Mouse (Mus musculus) liver, embryonic 12.5 days (tissue): ENCODE data around the gene Adgrg7. TPM values are rescaled to one million over a fixed set of nuclear protein-coding genes. Genes with fewer than 3 reads are reported as not detected.

Experiments used
- ATAC-seq: fragments of 200-750 bp; cut with Nextera tagmentation; 2 replicates; pipeline ENCODE4 v1.8.0; 2017; ENCODE audit warnings: moderate number of reproducible peaks, mild to moderate bottlenecking, moderate library complexity
- H3K27ac ChIP-seq: fragments of 300-500 bp; sonication (generic); 2 replicates; pipeline ENCODE4 v1.5.1; 2016; ENCODE audit warnings: mild to moderate bottlenecking
- H3K27me3 ChIP-seq: fragments of 300-500 bp; sonication (generic); replicated peaks from 2 replicates; pipeline ENCODE4 v1.6.1; 2016; ENCODE audit warnings: mild to moderate bottlenecking, moderate library complexity
- H3K36me3 ChIP-seq: fragments of 300-500 bp; sonication (generic); 2 replicates; pipeline ENCODE4 v1.6.1; 2016; ENCODE audit warnings: mild to moderate bottlenecking, moderate library complexity
- H3K4me1 ChIP-seq: fragments of 300-500 bp; sonication (generic); 2 replicates; pipeline ENCODE4 v1.6.1; 2016
- H3K4me2 ChIP-seq: fragments of 300-500 bp; sonication (generic); 2 replicates; pipeline ENCODE4 v1.6.1; 2016; ENCODE audit warnings: mild to moderate bottlenecking, moderate library complexity
- H3K4me3 ChIP-seq: fragments of 300-500 bp; sonication (generic); 2 replicates; pipeline ENCODE4 v1.5.1; 2016; ENCODE audit warnings: mild to moderate bottlenecking, moderate library complexity
- H3K9ac ChIP-seq: fragments of 300-500 bp; sonication (generic); 2 replicates; pipeline ENCODE4 v1.6.1; 2016; ENCODE audit warnings: mild to moderate bottlenecking, moderate library complexity
- H3K9me3 ChIP-seq: fragments of 300-500 bp; sonication (generic); replicated peaks from 2 replicates; pipeline ENCODE4 v1.6.1; 2016; ENCODE audit warnings: mild to moderate bottlenecking, moderate library complexity
- WGBS: fragments of 180-500 bp; shearing (Covaris S2); methylation state at CpG from one replicate; pipeline ENCODE4 v1.1.7; 2016; ENCODE audit not compliant: insufficient replicate concordance; 5-methylcytosine and 5-hydroxymethylcytosine counted together
- polyA plus RNA-seq: library from polyadenylated mRNA; unstranded; fragments of >200 nt; fragmentation: Nextera tagmentation; extraction: Ambion mirVana; gene quantifications from 2 replicates; pipeline ENCODE4 v1.2.1, GENCODE M21; 2016

The Adgrg7 gene
- not detected in 2 replicates for polyA plus RNA-seq

- Histone ChIP-seq H3K9ac (no peak within 1 kb of the TSS), H3K9me3 (no peaks in the 10 kb centered on the region), H3K27ac (no peak within 1 kb of the TSS), H3K36me3 (no peaks in the 10 kb centered on the region), H3K4me1 (peaks cover 26% of the 10 kb centered on the region), H3K4me2 (no peak within 1 kb of the TSS), H3K4me3 (no peak within 1 kb of the TSS), H3K27me3 (no peaks in the 10 kb centered on the region)
- 54% methylated on average over 8 of the region's 8 CpGs for WGBS
- ATAC-seq = no peak
Measured at GRCm38 (mm10) chr16:56795481-56796139, at the start of gene Adgrg7. Gene Adgrg7, minus strand, starts transcription at chr16:56795855.

- no peak for ATAC-seq
- 60% methylated on average over 5 of the region's 5 CpGs for WGBS
Measured at GRCm38 (mm10) chr16:56842988-56843387, 47.3 kb upstream of the Adgrg7 start.

GRCm38 (mm10) chr16:56833312-56833711 lies 37.7 kb upstream of the Adgrg7 start:
- no peak for ATAC-seq
- Histone ChIP-seq H3K27me3 (no peaks in the 10 kb centered on the region), H3K4me2 (no peak overlapping the region), H3K27ac (no peak overlapping the region), H3K4me3 (no peak overlapping the region), H3K9ac (no peak overlapping the region), H3K4me1 (no peaks in the 10 kb centered on the region), H3K36me3 (no peaks in the 10 kb centered on the region), H3K9me3 (no peaks in the 10 kb centered on the region)
- WGBS = 82% methylated on average over 1 of the region's 1 CpGs

More at GRCm38 (mm10) chr16:56842988-56843387, 47.3 kb upstream of the Adgrg7 start:
- Histone ChIP-seq H3K36me3 (no peaks in the 10 kb centered on the region), H3K9me3 (no peaks in the 10 kb centered on the region), H3K27me3 (no peaks in the 10 kb centered on the region), H3K9ac (no peak overlapping the region), H3K4me2 (no peak overlapping the region), H3K27ac (no peak overlapping the region), H3K4me3 (no peak overlapping the region), H3K4me1 (no peaks in the 10 kb centered on the region)

- H3K4me3 ChIP-seq = no peak overlapping the region
- ATAC-seq = no peak
- H3K27me3 ChIP-seq = no peaks in the 10 kb centered on the region
- WGBS = 66% methylated on average over 2 of the region's 2 CpGs
- no peaks in the 10 kb centered on the region for H3K36me3 ChIP-seq
- H3K27ac ChIP-seq = no peak overlapping the region
- H3K4me1 ChIP-seq = no peaks in the 10 kb centered on the region
- no peaks in the 10 kb centered on the region for H3K9me3 ChIP-seq
- H3K4me2 ChIP-seq = no peak overlapping the region
- H3K9ac ChIP-seq = no peak overlapping the region
Measured at GRCm38 (mm10) chr16:56831986-56832385, 36.3 kb upstream of the Adgrg7 start.

GRCm38 (mm10) chr16:56801370-56802109 lies 5.9 kb upstream of the Adgrg7 start:
- H3K27me3 ChIP-seq = no peaks in the 10 kb centered on the region
- H3K27ac ChIP-seq = peak overlapping the region; percentile 80
- H3K36me3 ChIP-seq = no peaks in the 10 kb centered on the region
- H3K4me1 ChIP-seq = peaks cover 42% of the 10 kb centered on the region
- peak; percentile 98 for ATAC-seq
- H3K4me2 ChIP-seq = peak overlapping the region; percentile 50
- H3K9ac ChIP-seq = no peak overlapping the region
- H3K4me3 ChIP-seq = no peak overlapping the region
- H3K9me3 ChIP-seq = no peaks in the 10 kb centered on the region
- WGBS = 25% methylated on average over 6 of the region's 6 CpGs

- ATAC-seq = no peak
- H3K4me2 ChIP-seq = peak overlapping the region; percentile 50
- H3K36me3 ChIP-seq = no peaks in the 10 kb centered on the region
- peak overlapping the region; percentile 80 for H3K27ac ChIP-seq
- no peaks in the 10 kb centered on the region for H3K27me3 ChIP-seq
- H3K9me3 ChIP-seq = no peaks in the 10 kb centered on the region
- 65% methylated on average over 7 of the region's 7 CpGs for WGBS
- no peak overlapping the region for H3K9ac ChIP-seq
- no peak overlapping the region for H3K4me3 ChIP-seq
- peaks cover 46% of the 10 kb centered on the region for H3K4me1 ChIP-seq
Measured at GRCm38 (mm10) chr16:56800946-56801345, 5.3 kb upstream of the Adgrg7 start.

GRCm38 (mm10) chr16:56800469-56800868 lies 4.8 kb upstream of the Adgrg7 start:
- Histone ChIP-seq H3K27ac (no peak overlapping the region), H3K9me3 (no peaks in the 10 kb centered on the region), H3K4me1 (peaks cover 51% of the 10 kb centered on the region), H3K9ac (no peak overlapping the region), H3K27me3 (no peaks in the 10 kb centered on the region), H3K4me2 (peak overlapping the region; percentile 50; the same call in 1 of the 2 replicates), H3K36me3 (no peaks in the 10 kb centered on the region), H3K4me3 (no peak overlapping the region)
- 40% methylated on average over 2 of the region's 2 CpGs for WGBS
- ATAC-seq = no peak

GRCm38 (mm10) chr16:56799541-56800029 lies 3.9 kb upstream of the Adgrg7 start:
- Histone ChIP-seq H3K27me3 (no peaks in the 10 kb centered on the region), H3K9ac (no peak overlapping the region), H3K27ac (no peak overlapping the region), H3K4me2 (no peak overlapping the region), H3K9me3 (no peaks in the 10 kb centered on the region), H3K4me1 (peaks cover 52% of the 10 kb centered on the region), H3K36me3 (no peaks in the 10 kb centered on the region), H3K4me3 (no peak overlapping the region)
- ATAC-seq = no peak
- 41% methylated on average over 3 of the region's 3 CpGs for WGBS

- Histone ChIP-seq H3K27ac (no peak overlapping the region), H3K9ac (no peak overlapping the region)
- WGBS = 38% methylated on average over 7 of the region's 7 CpGs
Measured at GRCm38 (mm10) chr16:56798873-56799272, 3.2 kb upstream of the Adgrg7 start.

GRCm38 (mm10) chr16:56794383-56795144 lies 1.1 kb downstream of the Adgrg7 start:
- H3K4me2 ChIP-seq = no peak overlapping the region
- no peaks in the 10 kb centered on the region for H3K36me3 ChIP-seq
- no peak for ATAC-seq
- peaks cover 25% of the 10 kb centered on the region for H3K4me1 ChIP-seq
- H3K27me3 ChIP-seq = no peaks in the 10 kb centered on the region
- H3K27ac ChIP-seq = no peak overlapping the region
- H3K4me3 ChIP-seq = no peak overlapping the region
- H3K9ac ChIP-seq = no peak overlapping the region
- WGBS = 66% methylated on average over 7 of the region's 7 CpGs
- H3K9me3 ChIP-seq = no peaks in the 10 kb centered on the region

More at GRCm38 (mm10) chr16:56798873-56799272, 3.2 kb upstream of the Adgrg7 start:
- H3K4me3 ChIP-seq = no peak overlapping the region
- peaks cover 52% of the 10 kb centered on the region for H3K4me1 ChIP-seq
- no peaks in the 10 kb centered on the region for H3K27me3 ChIP-seq
- H3K9me3 ChIP-seq = no peaks in the 10 kb centered on the region
- no peaks in the 10 kb centered on the region for H3K36me3 ChIP-seq
- no peak for ATAC-seq
- H3K4me2 ChIP-seq = no peak overlapping the region

GRCm38 (mm10) chr16:56793778-56794177 lies 1.9 kb downstream of the Adgrg7 start:
- Histone ChIP-seq H3K9me3 (no peaks in the 10 kb centered on the region), H3K36me3 (no peaks in the 10 kb centered on the region), H3K27me3 (no peaks in the 10 kb centered on the region), H3K9ac (no peak overlapping the region), H3K4me1 (peaks cover 17% of the 10 kb centered on the region), H3K4me2 (no peak overlapping the region), H3K27ac (no peak overlapping the region), H3K4me3 (no peak overlapping the region)
- ATAC-seq = no peak
- WGBS = 71% methylated on average over 1 of the region's 1 CpGs

GRCm38 (mm10) chr16:56785943-56786342 lies 9.7 kb downstream of the Adgrg7 start:
- 72% methylated on average over 2 of the region's 2 CpGs for WGBS
- no peak for ATAC-seq
- Histone ChIP-seq H3K27ac (no peak overlapping the region), H3K4me2 (no peak overlapping the region), H3K9ac (no peak overlapping the region), H3K36me3 (no peaks in the 10 kb centered on the region), H3K4me3 (no peak overlapping the region), H3K27me3 (no peaks in the 10 kb centered on the region), H3K4me1 (no peaks in the 10 kb centered on the region), H3K9me3 (no peaks in the 10 kb centered on the region)
